Mouse (Mus musculus): ENCODE measurements at regions not wholly inside any gene's neighbourhood (a gene's known extent, or its start where the extent isn't known, plus 50 kb on each side); places are given as distances from the start of the nearest gene placed in this dataset.

DNA sequence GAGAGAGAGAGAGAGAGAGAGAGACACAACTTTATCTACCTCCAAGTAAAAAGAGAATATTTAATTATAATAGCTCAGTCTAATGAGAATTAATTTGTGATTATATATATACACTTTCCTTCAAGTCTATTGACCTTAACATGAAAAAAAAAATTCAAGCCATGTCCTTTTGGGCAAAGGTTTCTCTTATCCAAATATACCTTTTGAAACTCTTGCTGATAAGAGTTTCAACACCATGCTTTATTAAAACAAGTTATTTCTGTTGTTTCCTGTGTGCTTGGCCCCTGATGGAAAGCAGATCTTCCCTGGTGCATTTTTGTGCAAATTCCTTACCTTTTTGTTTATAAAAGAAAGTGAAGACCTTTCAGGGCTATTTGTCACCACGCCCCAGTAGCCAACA, 414.7 kb upstream of the 2610301B20Rik start:
- H3K27ac ChIP-seq (ENCODE audit: insufficient read depth, low read depth, low read length): no peak overlapping the region
- whole genome bisulfite sequencing: 36% methylated on average over 1 of the region's 1 CpGs

DNA sequence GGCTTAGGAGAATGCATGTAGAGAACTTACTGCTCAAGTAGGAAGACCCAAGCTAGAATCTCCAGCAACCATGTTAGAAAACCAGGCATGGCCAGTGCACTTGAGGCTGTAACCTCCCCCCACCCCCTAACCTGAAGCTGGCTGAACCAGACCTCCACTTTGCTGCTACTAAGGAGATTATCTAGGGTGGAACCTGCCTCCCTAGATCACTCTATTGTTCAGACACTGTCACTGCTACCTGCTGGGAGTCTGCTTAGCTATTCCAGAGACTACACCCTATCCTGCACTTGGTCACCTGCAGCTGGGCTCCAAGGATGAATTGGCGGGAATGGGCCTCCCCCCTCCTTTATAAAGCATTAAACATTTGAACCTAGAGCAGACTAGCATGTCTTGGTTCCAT, 393.4 kb upstream of the 2610301B20Rik start:
- Histone ChIP-seq H3K4me3 (ENCODE audit: low read depth, low read length) (no peak overlapping the region), H3K27me3 (ENCODE audit: control insufficient read depth, insufficient read depth, low read length) (no peaks in the 10 kb centered on the region), H3K36me3 (ENCODE audit: control insufficient read depth, insufficient read depth, low read length) (no peaks in the 10 kb centered on the region), H3K27ac (ENCODE audit: insufficient read depth, low read depth, low read length) (no peak overlapping the region), H3K4me1 (ENCODE audit: control insufficient read depth, insufficient read depth, insufficient read length, low read length) (no peaks in the 10 kb centered on the region)
- TF ChIP-seq CTCF (IDR thresholded peaks at IDR 0.05; ENCODE audit: extremely low read depth, insufficient read length, insufficient replicate concordance, low read depth, low read length) (no peak), POLR2A (IDR thresholded peaks at IDR 0.05; ENCODE audit: low read depth, low read length) (no peak)
- 75% methylated on average over 1 of the region's 1 CpGs for WGBS

More for the DNA sequence above, 414.7 kb upstream of the 2610301B20Rik start:
- Histone ChIP-seq H3K4me3 (ENCODE audit: low read depth, low read length) (no peak overlapping the region), H3K36me3 (ENCODE audit: control insufficient read depth, insufficient read depth, low read length) (no peaks in the 10 kb centered on the region), H3K4me1 (ENCODE audit: control insufficient read depth, insufficient read depth, insufficient read length, low read length) (no peaks in the 10 kb centered on the region), H3K27me3 (ENCODE audit: control insufficient read depth, insufficient read depth, low read length) (no peaks in the 10 kb centered on the region)
- TF ChIP-seq CTCF (IDR thresholded peaks at IDR 0.05; ENCODE audit: extremely low read depth, insufficient read length, insufficient replicate concordance, low read depth, low read length) (no peak), POLR2A (IDR thresholded peaks at IDR 0.05; ENCODE audit: low read depth, low read length) (no peak)

DNA sequence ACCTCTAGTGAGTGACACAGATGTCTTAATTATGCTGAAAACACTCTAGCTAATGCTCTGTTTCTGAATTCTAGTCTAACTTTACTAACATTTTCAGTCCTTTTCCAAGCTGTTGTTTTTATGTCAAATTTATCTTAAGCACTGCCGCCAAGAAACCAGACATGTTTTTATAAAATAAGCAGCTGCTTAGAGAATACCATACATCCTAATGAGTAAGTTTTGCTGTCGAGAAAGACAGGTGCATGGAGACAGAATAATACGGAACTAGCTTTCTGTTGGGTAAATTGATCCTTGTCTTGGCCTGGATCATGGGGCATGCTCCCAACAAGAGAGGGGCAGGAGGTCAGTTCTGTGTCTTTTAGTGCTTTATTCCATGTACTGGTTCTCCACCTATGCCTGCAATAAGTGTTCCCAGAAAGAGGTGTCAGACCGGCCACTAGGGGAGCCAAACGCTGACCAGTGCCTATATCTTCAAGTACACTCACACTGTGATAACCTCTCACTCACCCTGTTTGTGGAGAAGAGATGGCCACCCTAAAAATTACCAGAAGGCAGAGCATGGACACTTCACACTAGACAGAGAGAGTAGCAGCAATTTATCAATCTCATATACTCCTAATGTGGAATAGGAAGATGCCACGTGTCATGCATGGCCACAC, 366.0 kb upstream of the 2610301B20Rik start:
- Histone ChIP-seq H3K27me3 (ENCODE audit: control insufficient read depth, insufficient read depth, low read length) (no peaks in the 10 kb centered on the region), H3K36me3 (ENCODE audit: control insufficient read depth, insufficient read depth, low read length) (no peaks in the 10 kb centered on the region), H3K27ac (ENCODE audit: insufficient read depth, low read depth, low read length) (no peak overlapping the region), H3K4me3 (ENCODE audit: low read depth, low read length) (no peak overlapping the region), H3K4me1 (ENCODE audit: control insufficient read depth, insufficient read depth, insufficient read length, low read length) (no peaks in the 10 kb centered on the region)
- TF ChIP-seq CTCF (IDR thresholded peaks at IDR 0.05; ENCODE audit: extremely low read depth, insufficient read length, insufficient replicate concordance, low read depth, low read length): peak; percentile 25; the same call in 1 of the 2 replicates
- TF ChIP-seq POLR2A (IDR thresholded peaks at IDR 0.05; ENCODE audit: low read depth, low read length): no peak
- 57% methylated on average over 6 of the region's 6 CpGs for WGBS

DNA sequence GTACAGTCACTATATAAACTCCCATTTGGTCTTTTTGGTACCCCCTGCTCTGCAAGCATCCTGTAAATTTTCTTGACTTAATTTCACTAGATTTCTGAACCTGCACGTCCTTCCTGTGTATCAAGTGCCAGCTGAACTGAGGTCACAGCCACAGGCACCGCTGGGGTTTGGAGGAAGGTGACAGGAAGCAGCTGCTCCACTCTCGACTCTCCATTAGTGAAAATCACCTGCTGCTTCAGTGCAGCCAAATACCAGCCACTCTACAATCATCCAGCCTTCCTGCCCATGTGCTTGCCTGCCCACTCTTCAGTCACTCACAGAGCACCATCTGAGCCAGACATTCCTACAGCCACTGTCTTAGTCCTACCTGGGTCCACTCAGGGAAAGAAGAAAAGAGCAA, 364.3 kb upstream of the 2610301B20Rik start:
- Histone ChIP-seq H3K27me3 (ENCODE audit: control insufficient read depth, insufficient read depth, low read length) (no peaks in the 10 kb centered on the region), H3K4me1 (ENCODE audit: control insufficient read depth, insufficient read depth, insufficient read length, low read length) (no peaks in the 10 kb centered on the region), H3K36me3 (ENCODE audit: control insufficient read depth, insufficient read depth, low read length) (no peaks in the 10 kb centered on the region), H3K4me3 (ENCODE audit: low read depth, low read length) (no peak overlapping the region), H3K27ac (ENCODE audit: insufficient read depth, low read depth, low read length) (no peak overlapping the region)
- TF ChIP-seq CTCF (IDR thresholded peaks at IDR 0.05; ENCODE audit: extremely low read depth, insufficient read length, insufficient replicate concordance, low read depth, low read length) (no peak), POLR2A (IDR thresholded peaks at IDR 0.05; ENCODE audit: low read depth, low read length) (no peak)
- WGBS: 53% methylated on average over 3 of the region's 3 CpGs

DNA sequence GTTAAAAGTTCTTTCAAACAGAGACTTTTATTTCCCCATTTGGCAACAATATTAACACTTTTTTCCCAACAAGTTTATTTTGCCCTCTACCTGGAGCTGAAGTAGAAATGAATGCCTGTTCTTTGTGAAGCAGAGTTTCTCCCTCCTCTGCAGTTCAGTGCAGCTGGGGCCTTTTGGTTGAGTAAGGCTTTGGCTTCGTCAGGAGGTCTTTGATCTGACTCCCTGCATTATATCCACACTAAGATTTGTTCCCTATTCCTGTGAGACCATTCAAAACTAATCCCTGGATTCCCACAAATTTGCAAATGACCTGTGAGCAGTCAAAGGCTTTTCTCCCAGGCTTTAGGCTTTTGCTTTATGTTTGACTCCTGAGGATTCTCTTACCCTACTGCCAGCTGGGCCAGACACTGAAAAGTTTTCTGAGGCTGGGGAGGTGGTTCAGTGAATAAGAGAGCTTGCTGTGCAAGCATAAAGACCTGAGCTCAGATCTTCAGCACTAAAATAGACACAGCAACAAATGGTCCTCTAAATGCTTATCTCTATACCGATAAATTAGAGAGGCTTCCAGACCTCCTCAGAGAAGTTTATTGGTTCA, 323.5 kb upstream of the 2610301B20Rik start:
- WGBS: 63% methylated on average over 2 of the region's 2 CpGs
- Histone ChIP-seq H3K27me3 (ENCODE audit: control insufficient read depth, insufficient read depth, low read length) (no peaks in the 10 kb centered on the region), H3K4me3 (ENCODE audit: low read depth, low read length) (no peak overlapping the region), H3K4me1 (ENCODE audit: control insufficient read depth, insufficient read depth, insufficient read length, low read length) (no peaks in the 10 kb centered on the region), H3K27ac (ENCODE audit: insufficient read depth, low read depth, low read length) (no peak overlapping the region), H3K36me3 (ENCODE audit: control insufficient read depth, insufficient read depth, low read length) (no peaks in the 10 kb centered on the region)
- TF ChIP-seq POLR2A (IDR thresholded peaks at IDR 0.05; ENCODE audit: low read depth, low read length) (no peak), CTCF (IDR thresholded peaks at IDR 0.05; ENCODE audit: extremely low read depth, insufficient read length, insufficient replicate concordance, low read depth, low read length) (no peak)

DNA sequence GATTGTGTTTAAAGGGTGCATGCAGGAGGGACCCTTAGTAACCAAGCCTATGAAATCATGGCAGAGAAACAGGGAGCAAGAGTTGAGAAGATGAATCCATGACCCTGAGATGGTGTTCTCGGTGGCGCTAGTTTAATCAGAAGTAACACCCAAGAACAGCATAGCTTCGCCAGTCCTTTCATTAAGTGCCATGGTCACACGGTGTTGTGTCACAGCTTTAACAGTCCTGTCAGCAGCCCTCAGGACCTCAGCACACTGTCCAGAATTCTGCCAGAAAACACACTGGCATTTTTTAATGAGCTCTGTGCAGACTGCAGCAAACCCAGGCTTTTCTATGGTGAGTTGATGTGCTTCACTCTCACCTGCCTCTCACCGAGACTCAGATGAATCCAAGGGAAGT, 320.6 kb upstream of the 2610301B20Rik start:
- Histone ChIP-seq H3K27me3 (ENCODE audit: control insufficient read depth, insufficient read depth, low read length) (no peaks in the 10 kb centered on the region), H3K27ac (ENCODE audit: insufficient read depth, low read depth, low read length) (no peak overlapping the region), H3K36me3 (ENCODE audit: control insufficient read depth, insufficient read depth, low read length) (no peaks in the 10 kb centered on the region), H3K4me1 (ENCODE audit: control insufficient read depth, insufficient read depth, insufficient read length, low read length) (no peaks in the 10 kb centered on the region), H3K4me3 (ENCODE audit: low read depth, low read length) (no peak overlapping the region)
- 86% methylated on average over 5 of the region's 5 CpGs for WGBS
- TF ChIP-seq POLR2A (IDR thresholded peaks at IDR 0.05; ENCODE audit: low read depth, low read length): no peak
- TF ChIP-seq CTCF (IDR thresholded peaks at IDR 0.05; ENCODE audit: extremely low read depth, insufficient read length, insufficient replicate concordance, low read depth, low read length): no peak

DNA sequence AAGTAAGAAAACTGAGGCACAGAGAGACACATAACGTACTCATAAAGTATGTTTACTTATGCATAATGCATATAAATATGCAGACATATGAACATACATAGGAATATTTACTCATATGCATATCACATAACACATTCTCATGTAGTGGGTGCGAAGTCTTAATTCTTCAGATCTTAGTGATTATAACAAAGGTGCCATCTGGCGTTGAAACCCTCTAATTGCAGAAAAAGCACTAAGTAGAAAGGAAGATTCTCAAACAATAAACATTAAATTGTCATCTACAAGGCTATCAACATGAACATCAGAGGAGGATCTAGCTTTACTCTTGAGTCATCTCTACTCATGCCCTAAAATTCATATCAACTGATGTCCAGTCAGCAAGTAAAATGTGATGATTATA, 314.2 kb upstream of the 2610301B20Rik start:
- Histone ChIP-seq H3K4me3 (ENCODE audit: low read depth, low read length) (no peak overlapping the region), H3K36me3 (ENCODE audit: control insufficient read depth, insufficient read depth, low read length) (no peaks in the 10 kb centered on the region), H3K4me1 (ENCODE audit: control insufficient read depth, insufficient read depth, insufficient read length, low read length) (no peaks in the 10 kb centered on the region), H3K27ac (ENCODE audit: insufficient read depth, low read depth, low read length) (no peak overlapping the region), H3K27me3 (ENCODE audit: control insufficient read depth, insufficient read depth, low read length) (no peaks in the 10 kb centered on the region)
- WGBS: 80% methylated on average over 3 of the region's 3 CpGs
- TF ChIP-seq CTCF (IDR thresholded peaks at IDR 0.05; ENCODE audit: extremely low read depth, insufficient read length, insufficient replicate concordance, low read depth, low read length) (no peak), POLR2A (IDR thresholded peaks at IDR 0.05; ENCODE audit: low read depth, low read length) (no peak)
